Mouse (Mus musculus) forebrain, embryonic 14.5 days (tissue): Measurements from ENCODE around the gene Mpv17. TPM values are rescaled to one million over a fixed set of nuclear protein-coding genes. Genes with fewer than 3 reads are reported as not detected.

Experiments
- ATAC-seq: fragments of 200-750 bp; cut with Nextera tagmentation; 2 replicates; pipeline ENCODE4 v1.8.0; 2017; ENCODE audit warnings: mild to moderate bottlenecking, moderate library complexity
- DNase-seq: peaks from one replicate; pipeline ENCODE4 v3.0.0-alpha.2; 2015; ENCODE audit warnings: low spot score
- H3K27ac ChIP-seq: fragments of 300-500 bp; sonication (generic); 2 replicates; pipeline ENCODE4 v1.5.1; 2014; ENCODE audit warnings: low read depth, mild to moderate bottlenecking, control low read depth, low read length, moderate library complexity
- H3K27me3 ChIP-seq: fragments of 300-500 bp; sonication (generic); replicated peaks from 2 replicates; pipeline ENCODE4 v1.6.1; 2014; ENCODE audit warnings: low read length, control low read depth, mixed read lengths; ENCODE audit not compliant: control insufficient read depth, insufficient read depth
- H3K36me3 ChIP-seq: fragments of 300-500 bp; sonication (generic); 2 replicates; pipeline ENCODE4 v1.6.1; 2014; ENCODE audit warnings: low read length, control low read depth; ENCODE audit not compliant: control insufficient read depth, insufficient read depth
- H3K4me1 ChIP-seq: fragments of 300-500 bp; sonication (generic); 2 replicates; pipeline ENCODE4 v1.6.1; 2014; ENCODE audit warnings: antibody characterized with exemption, low read length, control low read depth; ENCODE audit not compliant: control insufficient read depth, insufficient read depth
- H3K4me2 ChIP-seq: fragments of 300-500 bp; sonication (generic); 2 replicates; pipeline ENCODE4 v1.6.1; 2014; ENCODE audit warnings: mild to moderate bottlenecking, control low read depth, low read length
- H3K4me3 ChIP-seq: fragments of 300-500 bp; sonication (generic); 2 replicates; pipeline ENCODE4 v1.5.1; 2014; ENCODE audit warnings: low read depth, low read length, control low read depth
- H3K9ac ChIP-seq: fragments of 300-500 bp; sonication (generic); 2 replicates; pipeline ENCODE4 v1.6.1; 2014; ENCODE audit warnings: mild to moderate bottlenecking, low read length, control low read depth, moderate library complexity
- H3K9me3 ChIP-seq: fragments of 300-500 bp; sonication (generic); replicated peaks from 2 replicates; pipeline ENCODE4 v1.6.1; 2016; ENCODE audit warnings: low read length, control low read depth, mixed read lengths; ENCODE audit not compliant: control insufficient read depth
- WGBS: fragments of 180-500 bp; shearing (Covaris S2); extraction: QIAGEN DNeasy Blood & Tissue Kit; methylation state at CpG from one replicate; pipeline ENCODE4 v1.1.7; 2014; 5-methylcytosine and 5-hydroxymethylcytosine counted together
- polyA plus RNA-seq: library from polyadenylated mRNA; unstranded; fragments of >200 nt; fragmentation: Nextera tagmentation; extraction: Ambion mirVana; gene quantifications from 2 replicates; pipeline ENCODE4 v1.2.1, GENCODE M21; 2014

Mpv17 gene
- polyA plus RNA-seq, 1 experiment from 2014 or later, result 36.6 TPM

DNA sequence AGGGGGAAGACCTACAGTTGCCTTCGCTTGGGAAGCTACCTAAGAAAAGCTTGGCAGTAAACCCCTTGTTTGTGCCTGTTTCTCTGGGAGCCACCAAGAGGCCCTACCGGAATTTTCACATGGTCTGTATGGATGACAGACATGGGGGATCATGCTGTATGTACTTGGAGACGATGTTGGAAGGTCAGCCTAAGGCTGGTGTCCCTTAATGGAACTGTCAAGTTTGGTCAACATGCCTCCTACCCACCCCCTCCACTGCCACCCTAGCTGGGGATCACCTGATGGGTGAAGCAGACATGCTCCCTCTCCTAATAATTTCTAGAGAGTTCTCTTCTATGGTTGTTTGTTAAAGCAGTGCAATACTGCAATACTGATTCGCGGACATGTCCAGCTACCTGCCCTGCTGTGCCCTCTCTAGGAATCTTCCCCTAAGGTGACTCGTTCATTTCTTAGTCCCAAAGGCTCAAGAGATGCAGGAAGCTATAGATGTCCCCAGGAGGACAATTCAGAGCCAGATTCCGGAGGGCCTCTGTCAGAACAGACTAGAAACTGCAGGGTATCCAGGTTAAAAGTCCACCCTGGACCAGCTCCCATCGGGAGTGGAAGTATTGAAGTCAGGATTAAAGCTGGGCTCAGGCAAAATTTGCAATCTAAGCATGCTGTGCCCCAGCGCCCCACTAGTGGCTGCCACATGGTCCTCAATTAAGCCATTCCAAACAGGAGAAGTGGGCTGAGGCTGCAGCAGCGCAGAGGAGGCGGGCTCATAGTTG is 58.2 kb downstream of the Mpv17 start:
- H3K9ac ChIP-seq, result no peak overlapping the region
- peaks cover 14% of the 10 kb centered on the region; the same call in 1 of the 2 replicates for H3K4me1 ChIP-seq
- DNase-seq (no peak), ATAC-seq (no peak)
- 16% methylated on average over 11 of the region's 11 CpGs for WGBS
- peak overlapping the region; percentile 35; the same call in 1 of the 2 replicates for H3K4me2 ChIP-seq
- H3K9me3 ChIP-seq, result no peaks in the 10 kb centered on the region
- no peak overlapping the region for H3K27ac ChIP-seq
- H3K27me3 ChIP-seq, result peaks cover 62% of the 10 kb centered on the region
- no peaks in the 10 kb centered on the region for H3K36me3 ChIP-seq
- peak overlapping the region; percentile 18 for H3K4me3 ChIP-seq

DNA sequence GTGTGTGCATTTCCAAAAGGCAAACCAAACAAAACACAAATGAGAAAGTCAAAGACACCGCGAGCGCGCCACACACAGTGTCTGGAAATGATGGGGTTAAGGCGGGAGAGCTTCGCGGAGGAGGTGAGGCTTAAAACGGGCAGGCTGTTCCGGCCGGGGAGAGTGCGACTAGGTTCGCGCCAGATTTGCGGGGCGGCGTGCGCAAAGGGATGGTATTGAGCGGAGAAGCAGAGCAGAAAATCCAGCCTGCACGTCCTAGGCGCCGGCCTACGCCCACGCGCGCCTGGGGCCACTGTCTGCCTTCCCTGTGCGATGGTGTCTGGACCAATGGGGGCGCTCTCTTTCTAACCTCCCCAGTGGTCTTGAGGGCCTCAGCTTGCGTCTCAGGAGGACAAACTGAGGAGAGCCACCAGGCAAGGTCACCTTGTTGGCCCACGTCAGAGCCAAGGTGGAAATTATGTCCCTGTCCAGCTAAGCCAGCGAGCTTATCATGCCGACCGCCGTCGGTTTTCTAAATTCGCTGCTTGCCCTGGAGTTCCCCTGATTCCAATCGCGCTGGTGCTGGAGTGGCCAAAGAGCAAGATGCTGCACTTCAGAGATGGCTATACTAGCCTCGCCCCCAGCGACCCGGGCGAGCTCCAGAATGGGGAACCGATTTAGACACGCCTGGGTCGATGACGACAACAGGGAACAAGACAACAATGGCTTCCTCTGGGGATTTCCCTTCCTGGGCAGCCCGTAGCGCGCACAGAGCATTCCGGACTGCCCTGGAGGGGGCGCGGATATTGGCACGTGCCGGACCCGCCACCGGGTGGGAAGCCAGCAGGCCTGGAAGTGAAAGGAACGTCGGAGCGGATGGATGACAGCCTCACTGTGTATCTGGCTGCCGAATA is 59.0 kb downstream of the Mpv17 start:
- H3K4me1 ChIP-seq, result peaks cover 14% of the 10 kb centered on the region; the same call in 1 of the 2 replicates
- H3K9ac ChIP-seq, result no peak overlapping the region
- peak overlapping the region; percentile 35 for H3K4me2 ChIP-seq
- H3K4me3 ChIP-seq, result peak overlapping the region; percentile 18
- DNase-seq (no peak), ATAC-seq (no peak)
- no peak overlapping the region for H3K27ac ChIP-seq
- under 1% methylated on average over 59 of the region's 59 CpGs for WGBS
- no peaks in the 10 kb centered on the region for H3K9me3 ChIP-seq
- peaks cover 71% of the 10 kb centered on the region for H3K27me3 ChIP-seq
- H3K36me3 ChIP-seq, result no peaks in the 10 kb centered on the region

DNA sequence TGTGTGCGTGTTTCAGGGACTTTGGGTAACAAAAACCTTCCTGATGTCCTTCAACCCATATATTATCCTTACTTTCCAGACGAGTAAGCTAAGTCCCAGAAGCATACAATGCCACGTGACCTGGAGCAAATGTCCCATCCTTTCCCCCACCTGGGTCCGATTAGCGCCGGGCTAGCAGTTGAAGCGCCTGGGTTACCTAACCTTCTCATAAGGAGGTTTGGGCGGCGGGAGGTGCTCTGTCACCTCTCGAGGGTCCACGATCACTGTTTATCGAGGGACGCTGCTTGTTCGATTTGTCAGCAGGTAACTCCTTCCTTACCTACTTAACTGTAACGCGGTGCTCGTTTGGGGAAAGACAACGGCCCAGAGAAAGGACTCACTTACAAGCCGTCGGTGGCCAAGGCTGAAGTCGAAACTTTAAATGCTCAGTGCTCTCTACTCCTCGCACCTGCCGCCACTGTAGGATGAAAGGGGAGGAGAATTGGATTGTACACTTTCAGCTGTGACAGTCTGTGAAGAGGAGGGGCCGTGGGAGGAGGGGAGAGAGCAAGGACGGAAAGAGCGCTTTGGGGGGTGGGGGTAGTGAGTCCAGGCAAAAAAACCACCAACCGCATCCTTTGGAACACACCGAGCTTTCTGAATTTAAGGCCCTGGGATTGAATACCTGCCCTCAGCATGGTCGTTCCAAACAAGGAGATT is 59.8 kb downstream of the Mpv17 start:
- H3K27me3 ChIP-seq, result peaks cover 73% of the 10 kb centered on the region
- DNase-seq (no peak), ATAC-seq (no peak)
- no peak overlapping the region for H3K27ac ChIP-seq
- no peaks in the 10 kb centered on the region for H3K9me3 ChIP-seq
- no peaks in the 10 kb centered on the region for H3K36me3 ChIP-seq
- 2% methylated on average over 29 of the region's 29 CpGs for WGBS
- H3K4me2 ChIP-seq, result peak overlapping the region; percentile 35; the same call in 1 of the 2 replicates
- peak overlapping the region; percentile 18; the same call in 1 of the 2 replicates for H3K4me3 ChIP-seq
- H3K4me1 ChIP-seq, result peaks cover 14% of the 10 kb centered on the region; the same call in 1 of the 2 replicates
- H3K9ac ChIP-seq, result no peak overlapping the region

DNA sequence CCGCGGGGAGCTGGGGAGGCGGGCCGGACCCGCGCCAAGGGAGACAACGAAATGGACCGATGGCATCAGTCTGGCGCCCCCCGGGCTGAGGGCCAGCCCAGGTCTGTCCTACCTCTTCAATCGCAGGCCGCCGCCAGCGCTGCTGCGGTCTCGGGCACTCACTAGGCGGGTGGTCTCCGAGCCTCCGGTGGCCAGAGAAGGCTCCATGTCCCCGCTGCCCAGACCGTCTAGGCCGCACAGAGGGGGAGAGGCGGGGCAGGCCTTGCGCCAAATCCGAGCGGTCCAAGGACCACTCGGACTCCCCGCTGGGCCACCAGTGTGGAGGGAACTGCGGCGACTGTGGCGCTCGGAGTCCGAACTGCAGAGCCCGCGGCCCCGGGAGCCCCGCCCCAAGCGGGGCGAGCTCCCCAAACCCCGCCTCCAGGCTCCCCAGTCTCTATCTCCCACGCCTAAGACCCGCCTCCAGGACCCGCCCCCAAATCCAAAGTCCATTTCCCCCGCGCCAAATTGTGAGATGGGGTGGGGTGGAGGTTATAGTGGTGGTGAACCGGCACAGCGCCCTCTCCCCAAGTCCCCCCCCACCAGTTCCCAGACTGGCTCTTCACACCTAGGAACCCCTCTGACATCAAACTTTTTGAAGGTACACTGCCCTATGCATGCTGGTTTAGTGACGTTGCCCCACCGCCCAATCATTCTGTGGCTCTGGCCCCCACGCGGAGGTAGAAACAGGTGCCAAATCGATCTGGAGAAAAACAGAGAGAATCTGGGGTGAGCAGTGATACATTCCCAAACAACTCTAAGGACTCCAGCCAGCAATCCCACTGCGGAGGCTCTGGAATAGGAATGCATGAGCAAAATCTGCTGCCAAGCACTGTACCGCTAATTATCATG is 60.7 kb downstream of the Mpv17 start:
- Histone ChIP-seq H3K27me3 (peaks cover 73% of the 10 kb centered on the region), H3K9me3 (no peaks in the 10 kb centered on the region), H3K36me3 (no peaks in the 10 kb centered on the region), H3K27ac (no peak overlapping the region), H3K4me2 (peak overlapping the region; percentile 62), H3K4me3 (peak overlapping the region; percentile 35), H3K9ac (peak overlapping the region; percentile 51), H3K4me1 (peaks cover 14% of the 10 kb centered on the region; the same call in 1 of the 2 replicates)
- 0% methylated on average over 43 of the region's 54 CpGs for WGBS
- ATAC-seq, result peak; percentile 66
- peak; percentile 66 for DNase-seq

DNA sequence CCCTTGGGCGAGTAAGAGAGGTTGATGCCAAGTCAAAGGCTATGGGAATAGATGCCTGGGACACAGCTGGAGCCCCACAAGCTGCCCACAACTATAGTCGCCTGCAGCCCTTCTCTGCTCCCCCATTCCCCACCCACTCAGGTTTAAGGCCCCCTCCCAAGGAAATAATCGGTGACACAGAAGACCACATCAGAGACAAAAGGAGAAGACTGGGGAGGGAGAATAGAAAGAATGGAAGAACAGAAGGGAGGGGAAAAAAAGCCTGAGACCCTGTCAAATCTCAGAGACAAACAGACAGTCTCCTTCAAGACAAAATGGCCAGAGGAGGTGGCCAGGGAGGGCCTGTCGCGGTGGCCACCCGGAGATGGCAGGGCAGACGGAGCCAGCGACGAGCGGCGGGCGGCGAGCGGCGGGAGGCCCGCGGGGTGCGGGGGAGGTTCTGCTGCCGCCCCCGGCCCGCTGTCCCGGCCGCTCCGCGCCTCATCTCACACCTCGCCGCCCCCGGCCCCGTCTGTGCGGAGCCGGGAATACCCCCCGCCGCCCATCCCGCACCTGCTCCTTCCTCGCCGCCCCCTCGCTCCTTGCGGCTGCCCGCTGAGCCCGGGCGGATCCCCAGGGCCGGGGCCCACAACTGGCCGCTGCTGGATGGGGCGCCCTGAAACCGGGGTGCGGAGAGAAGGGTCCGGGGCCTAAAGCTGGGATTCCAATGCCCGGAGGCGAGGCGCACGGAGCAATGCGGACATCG is 61.6 kb downstream of the Mpv17 start:
- WGBS, result 1% methylated on average over 31 of the region's 53 CpGs
- peak overlapping the region; percentile 62 for H3K4me2 ChIP-seq
- no peak overlapping the region for H3K27ac ChIP-seq
- DNase-seq (no peak), ATAC-seq (no peak)
- no peaks in the 10 kb centered on the region for H3K36me3 ChIP-seq
- H3K9ac ChIP-seq, result peak overlapping the region; percentile 51
- peaks cover 14% of the 10 kb centered on the region; the same call in 1 of the 2 replicates for H3K4me1 ChIP-seq
- no peaks in the 10 kb centered on the region for H3K9me3 ChIP-seq
- H3K27me3 ChIP-seq, result peaks cover 72% of the 10 kb centered on the region
- peak overlapping the region; percentile 35 for H3K4me3 ChIP-seq

Other genes with a start within 250 kb of the Mpv17 start
- 265 and 340 TPM in 2 replicates for gene Ost4, start 246.5 kb downstream of the Mpv17 start, polyA plus RNA-seq
- gene Emilin1, start 240.8 kb downstream of the Mpv17 start, polyA plus RNA-seq, result 8.6 and 11.6 TPM in 2 replicates
- gene Khk, start 232.8 kb downstream of the Mpv17 start, polyA plus RNA-seq, result 8.3 and 11.2 TPM in 2 replicates
- 21.4 and 26.2 TPM in 2 replicates for gene Cgref1, start 208.7 kb downstream of the Mpv17 start, polyA plus RNA-seq
- 79.3 and 92.0 TPM in 2 replicates for gene Preb, start 193.9 kb downstream of the Mpv17 start, polyA plus RNA-seq
- not detected in 2 replicates for gene Tcf23, start 185.6 kb downstream of the Mpv17 start, polyA plus RNA-seq
- 167 and 200 TPM in 2 replicates for gene Atraid, start 105.9 kb downstream of the Mpv17 start, polyA plus RNA-seq
- 12.1 and 13.7 TPM in 2 replicates for gene Slc5a6, start 105.3 kb downstream of the Mpv17 start, polyA plus RNA-seq
- gene Cad, start 99.5 kb downstream of the Mpv17 start, polyA plus RNA-seq, result 16.5 and 19.4 TPM in 2 replicates
- not detected in 2 replicates for gene Dnajc5g, start 48.0 kb downstream of the Mpv17 start, polyA plus RNA-seq
- gene Slc30a3, start 46.0 kb downstream of the Mpv17 start, polyA plus RNA-seq, result 2.0 TPM in 2 replicates
- gene Trim54, start 37.5 kb downstream of the Mpv17 start, polyA plus RNA-seq, result not detected in 2 replicates
- not detected in 2 replicates for gene Ucn, start 15.4 kb downstream of the Mpv17 start, polyA plus RNA-seq
- gene Gm29609, start 25.7 kb upstream of the Mpv17 start, polyA plus RNA-seq, result 1.1 and 2.0 TPM in 2 replicates
- 45.7 and 47.5 TPM in 2 replicates for gene Gtf3c2, start 25.9 kb upstream of the Mpv17 start, polyA plus RNA-seq
- 135 and 142 TPM in 2 replicates for gene Snx17, start 39.0 kb upstream of the Mpv17 start, polyA plus RNA-seq
- gene Eif2b4, start 39.2 kb upstream of the Mpv17 start, polyA plus RNA-seq, result 84.5 and 87.3 TPM in 2 replicates
- 7.2 and 8.7 TPM in 2 replicates for gene Zfp513, start 48.1 kb upstream of the Mpv17 start, polyA plus RNA-seq
- gene Ppm1g, start 66.4 kb upstream of the Mpv17 start, polyA plus RNA-seq, result 133 and 143 TPM in 2 replicates
- 160 and 167 TPM in 2 replicates for gene Nrbp1, start 86.6 kb upstream of the Mpv17 start, polyA plus RNA-seq
- gene Gm9970, start 87.0 kb upstream of the Mpv17 start, polyA plus RNA-seq, result 0.47 and 1.2 TPM in 2 replicates
- gene Krtcap3, start 97.4 kb upstream of the Mpv17 start, polyA plus RNA-seq, result 2.0 and 2.8 TPM in 2 replicates
- 24.0 and 29.7 TPM in 2 replicates for gene Ift172, start 136.9 kb upstream of the Mpv17 start, polyA plus RNA-seq
- gene Fndc4, start 141.8 kb upstream of the Mpv17 start, polyA plus RNA-seq, result 68.0 and 72.6 TPM in 2 replicates
- not detected in 2 replicates for gene Gckr, start 143.2 kb upstream of the Mpv17 start, polyA plus RNA-seq